Mouse (Mus musculus): Measurements from ENCODE around the gene Retreg2. TPM values are rescaled to one million over a fixed set of nuclear protein-coding genes. Genes with fewer than 3 reads are reported as not detected.

The Retreg2 gene
- 100 to 1,000 TPM; 177 to 178 TPM for total RNA-seq (2021)

- DNase-seq, result peak; percentile 96 to 97
These were observed at the start of gene Retreg2, which contains the start of gene Cnppd1 for GRCm38 (mm10) chr1:75142301-75143261. Gene Retreg2, plus strand, starts transcription at chr1:75142778. Gene Cnppd1, minus strand, starts transcription at chr1:75142711.

- DNase-seq, result no peak
These were observed 20.4 kb upstream of the Retreg2 start for GRCm38 (mm10) chr1:75122211-75122610.

- DNase-seq, result peak; percentile 88
These were observed 17.9 kb upstream of the Retreg2 start, which contains the start of gene Nhej1 for GRCm38 (mm10) chr1:75124346-75125321. Gene Nhej1, minus strand, starts transcription at chr1:75125200.

- DNase-seq, result no peak
These were observed 17.2 kb upstream of the Retreg2 start for GRCm38 (mm10) chr1:75125418-75125817.

- no peak for DNase-seq
These were observed 13.9 kb upstream of the Retreg2 start for GRCm38 (mm10) chr1:75128641-75129040.

GRCm38 (mm10) chr1:75133421-75134207 lies 9.0 kb upstream of the Retreg2 start, which contains the start of gene Slc23a3:
Gene Slc23a3, minus strand, starts transcription at chr1:75133890.
- DNase-seq, result no peak

- no peak for DNase-seq
These were observed 6.3 kb upstream of the Retreg2 start for GRCm38 (mm10) chr1:75136293-75136692.

GRCm38 (mm10) chr1:75136730-75137129 lies 5.8 kb upstream of the Retreg2 start:
- no peak for DNase-seq

GRCm38 (mm10) chr1:75138448-75138847 lies 4.1 kb upstream of the Retreg2 start:
- no peak for DNase-seq

GRCm38 (mm10) chr1:75140601-75141190 lies 1.9 kb upstream of the Retreg2 start:
- no peak for DNase-seq

- peak; percentile 49 to 65 for DNase-seq
These were observed 940 bp upstream of the Retreg2 start for GRCm38 (mm10) chr1:75141486-75142190.

- DNase-seq, result no peak
These were observed 3.0 kb downstream of the Retreg2 start for GRCm38 (mm10) chr1:75145589-75145988.

GRCm38 (mm10) chr1:75147411-75148135 lies 5.0 kb downstream of the Retreg2 start:
- no peak for DNase-seq

GRCm38 (mm10) chr1:75148727-75149126 lies 6.1 kb downstream of the Retreg2 start:
- no peak for DNase-seq

GRCm38 (mm10) chr1:75155837-75156236 lies 13.3 kb downstream of the Retreg2 start:
- no peak for DNase-seq

GRCm38 (mm10) chr1:75158990-75159389 lies 16.4 kb downstream of the Retreg2 start:
- DNase-seq, result no peak

- DNase-seq, result no peak
These were observed 17.1 kb downstream of the Retreg2 start for GRCm38 (mm10) chr1:75159540-75160255.

GRCm38 (mm10) chr1:75160256-75160617 lies 17.7 kb downstream of the Retreg2 start:
- no peak for DNase-seq

GRCm38 (mm10) chr1:75168093-75168471 lies 25.5 kb downstream of the Retreg2 start:
- DNase-seq, result no peak
